Mouse (Mus musculus) T-helper 1 cell (primary cell): ENCODE measurements around the gene Fhl3.

Experiments used
- in situ Hi-C: fragments of 300-600 bp; cut with MboI, MseI; formaldehyde crosslinking; loops from one replicate; pipeline ENCODE4 v1.15.1; 2025; ENCODE audit warnings: high pct_unique_total_duplicates

Fhl3 gene

DNA sequence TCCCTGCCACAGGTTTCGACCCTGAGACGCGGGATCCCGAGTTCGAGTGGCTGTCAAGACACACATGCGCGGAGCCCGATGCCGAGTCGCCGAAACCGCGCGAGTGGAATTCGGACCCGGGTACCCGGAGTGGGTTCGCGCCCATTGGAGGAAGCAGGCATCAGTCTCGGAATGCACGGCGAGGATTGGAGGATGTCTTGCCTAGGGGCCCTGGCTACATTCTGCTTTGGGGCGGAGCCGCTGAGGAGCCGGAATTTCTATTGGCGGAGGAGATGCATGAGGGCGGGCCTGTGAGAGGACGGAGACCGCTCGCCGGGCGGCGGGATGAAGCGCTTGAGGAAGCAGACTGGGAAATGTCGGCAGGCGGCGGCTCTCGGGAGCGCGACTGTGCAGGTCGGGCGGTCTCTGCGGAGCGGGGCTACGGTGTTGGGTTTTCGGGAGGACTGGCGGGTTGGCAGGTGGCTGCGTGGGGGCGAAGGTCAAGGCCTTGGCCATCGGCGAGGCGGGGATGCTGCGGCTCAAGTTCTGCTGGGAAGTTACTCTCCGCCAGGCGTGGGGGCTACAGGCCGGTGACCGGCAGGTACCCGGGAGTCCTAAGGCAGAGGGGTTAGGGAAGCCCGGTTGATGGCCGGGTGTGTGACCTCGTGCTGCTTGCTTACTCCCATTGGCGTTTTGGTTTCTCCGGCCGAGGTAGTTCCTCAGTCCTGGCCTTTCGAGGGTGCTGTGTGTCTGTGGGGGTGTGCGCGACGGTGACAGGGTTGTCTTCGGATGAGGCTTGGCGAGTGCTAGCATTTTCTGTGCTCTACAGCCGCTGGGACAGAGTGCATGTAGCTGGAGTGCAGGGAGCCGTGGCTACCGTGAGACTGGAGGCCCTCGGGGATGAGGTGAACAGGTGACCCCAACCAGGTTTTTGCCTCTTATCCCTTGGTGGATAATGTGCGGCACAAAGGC lies 51.1 kb downstream of the Fhl3 start:
- in situ Hi-C loops = no loop called here

DNA sequence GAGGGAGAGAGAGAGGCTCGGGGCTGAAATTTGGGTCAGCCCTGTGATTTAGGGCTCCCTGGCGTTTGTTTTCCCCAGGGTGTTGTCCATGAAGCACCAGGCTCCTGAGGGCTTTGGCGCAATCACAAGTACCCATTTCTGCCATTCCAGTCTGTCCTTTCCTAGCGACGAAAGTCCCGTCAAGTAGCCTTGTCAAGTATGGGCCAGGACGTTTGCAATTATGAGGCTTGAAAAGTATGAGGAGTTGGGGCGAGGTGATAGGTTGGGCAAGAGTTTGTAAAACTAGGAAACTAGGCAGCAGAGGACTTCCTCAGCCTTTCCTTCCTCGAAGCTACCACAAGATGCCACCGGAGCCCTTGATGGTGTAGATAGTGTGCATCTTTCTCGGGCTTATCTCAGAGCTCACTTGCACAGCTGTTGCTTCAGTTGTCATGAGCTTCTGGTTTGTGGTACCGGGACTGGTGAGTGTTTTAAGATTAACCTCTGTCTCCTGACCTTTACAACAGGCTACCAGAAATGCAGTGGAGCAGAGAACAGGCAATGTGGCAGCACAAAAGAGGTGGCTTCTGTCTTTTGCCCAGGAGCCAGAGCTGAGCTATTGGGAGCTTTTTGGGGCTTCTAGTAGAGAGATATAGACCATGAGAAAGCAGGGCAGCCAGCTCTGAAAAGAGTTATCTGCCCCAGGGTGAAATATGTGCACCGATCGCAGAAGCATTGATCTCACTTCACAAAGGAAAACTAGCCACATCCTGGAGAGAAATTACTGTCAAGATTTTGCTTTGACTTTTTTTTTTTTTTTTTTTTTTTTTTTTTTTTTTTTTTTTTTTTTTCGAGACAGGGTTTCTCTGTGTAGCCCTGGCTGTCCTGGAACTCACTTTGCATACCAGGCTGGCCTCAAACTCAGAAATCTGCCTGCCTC lies 52.0 kb downstream of the Fhl3 start:
- in situ Hi-C loops = no loop called here

DNA sequence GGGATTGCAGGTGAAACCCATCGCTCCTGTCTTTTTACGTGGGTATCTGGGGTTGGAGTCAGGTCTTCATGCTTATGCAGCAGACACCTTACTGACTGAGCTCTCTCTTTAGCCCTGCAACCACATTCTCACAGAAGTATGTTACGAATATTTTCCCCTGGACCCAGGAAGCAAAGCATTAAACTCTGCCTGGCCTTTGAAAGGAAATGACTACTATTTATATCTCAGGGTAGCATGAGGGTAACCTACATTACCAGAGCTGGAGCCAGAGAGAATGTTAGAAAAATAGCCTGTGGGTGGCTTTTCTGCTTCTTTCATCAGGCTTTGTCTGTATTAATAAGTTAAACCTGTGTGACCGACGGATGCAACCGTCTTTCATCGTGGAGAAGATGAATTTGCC lies 55.0 kb downstream of the Fhl3 start:
- in situ Hi-C loops = loop anchor here (5.0 kb wide), 1 partner anchor 42 kb away; no protein-coding TSS in a partner anchor
